Mouse (Mus musculus) spleen, adult 2 months (tissue): ENCODE results near the gene Hoxc5.

ENCODE experiments used
- CTCF ChIP-seq: fragments of 200-500 bp; IDR thresholded peaks from 2 replicates; pipeline ENCODE4 v1.5.1; 2011; ENCODE audit warnings: mild to moderate bottlenecking, inconsistent platforms; ENCODE audit not compliant: insufficient read depth, insufficient read length, insufficient replicate concordance; ENCODE audit errors: extremely low read depth
- POLR2A ChIP-seq: fragments of 200-500 bp; IDR thresholded peaks from 2 replicates; pipeline ENCODE4 v1.6.1; 2011; ENCODE audit warnings: low read depth, low read length, inconsistent platforms

DNA sequence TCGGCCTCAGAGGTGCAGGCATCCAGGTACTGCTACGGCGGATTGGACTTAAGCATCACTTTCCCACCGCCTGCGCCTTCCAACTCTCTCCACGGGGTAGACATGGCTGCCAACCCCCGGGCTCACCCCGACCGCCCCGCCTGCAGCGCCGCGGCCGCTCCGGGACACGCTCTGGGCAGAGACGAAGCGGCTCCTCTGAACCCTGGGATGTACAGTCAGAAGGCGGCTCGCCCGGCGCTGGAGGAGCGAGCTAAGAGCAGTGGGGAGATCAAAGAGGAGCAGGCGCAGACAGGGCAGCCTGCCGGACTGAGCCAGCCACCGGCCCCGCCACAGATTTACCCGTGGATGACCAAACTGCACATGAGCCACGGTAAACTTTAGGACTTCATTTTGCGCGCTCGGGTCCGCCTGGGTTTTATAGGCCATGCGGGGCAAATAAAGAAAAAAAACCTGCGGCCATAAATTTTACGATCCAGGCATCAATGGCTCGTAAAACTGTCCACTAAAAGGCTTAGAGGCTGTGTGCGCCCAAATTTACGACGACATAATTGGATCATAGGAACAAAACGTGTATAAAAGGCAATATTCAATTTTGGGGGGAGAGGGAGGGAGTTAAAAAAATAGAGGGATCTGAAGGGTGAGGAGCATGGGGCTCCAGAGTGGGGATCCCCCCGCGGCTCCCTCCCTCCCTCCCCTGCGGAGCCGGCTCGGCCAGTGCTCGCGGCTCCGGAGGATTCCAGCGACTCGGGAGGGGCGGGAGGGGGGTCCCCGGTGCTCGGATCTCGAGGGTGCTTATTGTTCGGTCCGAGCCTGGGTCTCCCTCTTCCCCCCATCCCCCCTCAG is 47.1 kb downstream of the Hoxc5 start:
- TF ChIP-seq CTCF: no peak
- TF ChIP-seq POLR2A: no peak
